ENCODE assay signal across 7 mouse cellular contexts in genomic region chr6:15720818-15721715, GRCm38 (mm10). TPM values are rescaled to one million over a fixed set of nuclear protein-coding genes. Genes with fewer than 3 reads are reported as not detected.
DNase-seq lines count a peak whose midpoint lies in the region; ATAC-seq and TF ChIP-seq lines count a peak whose summit lies in the region.

No protein-coding gene starts in this region.

- H3K9ac ChIP-seq in hindbrain, embryonic 13.5 days: peak overlapping the region; percentile 79
- H3K9ac ChIP-seq in limb, embryonic 14.5 days (ENCODE audit: low read depth, low read length, severe bottlenecking): peak overlapping the region; percentile 95
- H3K9ac ChIP-seq in midbrain, embryonic 15.5 days: peak overlapping the region; percentile 61

- peaks cover 11% of the 10 kb centered on the region for H3K9me3 ChIP-seq in G1E (replicated peaks)
- H3K9me3 ChIP-seq in hindbrain, embryonic 13.5 days: no peaks in the 10 kb centered on the region
- no peaks in the 10 kb centered on the region for H3K9me3 ChIP-seq in limb, embryonic 14.5 days (ENCODE audit: control insufficient read depth, low read length)
- H3K9me3 ChIP-seq in midbrain, embryonic 15.5 days: no peaks in the 10 kb centered on the region

- TF ChIP-seq POLR2A in limb, embryonic 14.5 days (IDR thresholded peaks at IDR 0.05; ENCODE audit: borderline replicate concordance, extremely low read depth, insufficient read depth, insufficient read length): peak; percentile 39; the same call in 1 of the 2 replicates

- H3K4me1 ChIP-seq in G1E (ENCODE audit: insufficient read depth, low read depth, low read length): no peaks in the 10 kb centered on the region
- H3K4me1 ChIP-seq in hindbrain, embryonic 13.5 days (replicated peaks): peaks cover 14% of the 10 kb centered on the region
- peaks cover 26% of the 10 kb centered on the region for H3K4me1 ChIP-seq in limb, embryonic 14.5 days (ENCODE audit: control insufficient read depth, insufficient read depth, low read length)
- H3K4me1 ChIP-seq in midbrain, embryonic 15.5 days: peaks cover 13% of the 10 kb centered on the region

- H3K27ac ChIP-seq in hindbrain, embryonic 13.5 days: no peak overlapping the region
- peak overlapping the region; percentile 95 for H3K27ac ChIP-seq in limb, embryonic 14.5 days (replicated peaks; ENCODE audit: low read depth, low read length)
- H3K27ac ChIP-seq in midbrain, embryonic 15.5 days: no peak overlapping the region

- H3K4me3 ChIP-seq in G1E (ENCODE audit: low read depth, low read length): 0 out of 2 replicates have a peak overlapping the region, but pooled peaks have one; percentile 4
- H3K4me3 ChIP-seq in hindbrain, embryonic 13.5 days: peak overlapping the region; percentile 57
- peak overlapping the region; percentile 84 for H3K4me3 ChIP-seq in limb, embryonic 14.5 days (replicated peaks; ENCODE audit: low read length)
- H3K4me3 ChIP-seq in midbrain, embryonic 15.5 days: peak overlapping the region; percentile 50

- TF ChIP-seq CTCF in G1E (IDR thresholded peaks at IDR 0.05; ENCODE audit: low read depth, low read length): no peak

- no peak for ATAC-seq in G1E (ENCODE audit: extremely low read depth, insufficient number of reproducible peaks, low FRiP score, poor library complexity, severe bottlenecking)
- ATAC-seq in hindbrain, embryonic 13.5 days (ENCODE audit: low FRiP score): peak; percentile 75
- ATAC-seq in limb, embryonic 14.5 days (ENCODE audit: low FRiP score, low read depth): peak; percentile 74
- ATAC-seq in midbrain, embryonic 15.5 days (replicated peaks): peak; percentile 78

- DNase-seq in G1E (ENCODE audit: low spot score): no peak
- peak; percentile 79 to 86 for DNase-seq in adrenal gland, postnatal 36 days
- peak; percentile 62 for DNase-seq in gastrocnemius, adult 18-20 months (ENCODE audit: low spot score)
- DNase-seq in limb, embryonic 14.5 days (ENCODE audit: low spot score): peak; percentile 66
- peak; percentile 20 to 72 for DNase-seq in spleen, postnatal 4 days (ENCODE audit: low spot score in 2 of 2)

- H3K27me3 ChIP-seq in G1E (ENCODE audit: insufficient read depth, low read length): no peaks in the 10 kb centered on the region
- H3K27me3 ChIP-seq in hindbrain, embryonic 13.5 days: peaks cover 14% of the 10 kb centered on the region
- no peaks in the 10 kb centered on the region for H3K27me3 ChIP-seq in limb, embryonic 14.5 days (ENCODE audit: control insufficient read depth, insufficient read depth, low read length)
- H3K27me3 ChIP-seq in midbrain, embryonic 15.5 days (replicated peaks): peaks cover 6% of the 10 kb centered on the region; the same call in 1 of the 2 replicates

- H3K36me3 ChIP-seq in G1E (replicated peaks): no peaks in the 10 kb centered on the region
- no peaks in the 10 kb centered on the region for H3K36me3 ChIP-seq in hindbrain, embryonic 13.5 days
- no peaks in the 10 kb centered on the region for H3K36me3 ChIP-seq in limb, embryonic 14.5 days (ENCODE audit: control insufficient read depth, insufficient read depth, low read length)
- H3K36me3 ChIP-seq in midbrain, embryonic 15.5 days (replicated peaks): no peaks in the 10 kb centered on the region

- under 1% methylated on average over 53 of the region's 60 CpGs for WGBS in hindbrain, embryonic 13.5 days
- 1% methylated on average over 41 of the region's 60 CpGs for WGBS in limb, embryonic 14.5 days
- 1% methylated on average over 54 of the region's 60 CpGs for WGBS in midbrain, embryonic 15.5 days

- peak overlapping the region; percentile 99 for H3K4me2 ChIP-seq in hindbrain, embryonic 13.5 days
- peak overlapping the region; percentile 59 for H3K4me2 ChIP-seq in limb, embryonic 14.5 days (replicated peaks; ENCODE audit: low read depth, low read length, severe bottlenecking)
- H3K4me2 ChIP-seq in midbrain, embryonic 15.5 days: peak overlapping the region; percentile 98

RNA-seq across cellular contexts. Expression of gene Mdfic, which starts 0.6 kb away (rescaled TPM):
- not detected in 2 replicates for total RNA-seq in G1E (2014; fragmentation: Nextera tagmentation)
- 0.05 TPM in 1 of 2 replicates, not detected in the other for total RNA-seq in G1E (2017)
- not detected in 2 replicates for polyA plus RNA-seq in G1E (2012)
- 10 to 100 TPM; 55.2 to 71.3 TPM for total RNA-seq in adrenal gland, postnatal 36 days (2021)
- total RNA-seq in gastrocnemius, adult 18-20 months (2021): 1 to 10 TPM; 7.5 to 10.0 TPM
- 1.5 and 1.9 TPM in 2 replicates for polyA plus RNA-seq in hindbrain, embryonic 13.5 days (2015; fragmentation: Nextera tagmentation; extraction: Ambion mirVana)
- polyA plus RNA-seq in limb, embryonic 14.5 days (2012; rRNA removed): 26.7 and 27.7 TPM in 2 replicates
- polyA plus RNA-seq in limb, embryonic 14.5 days (2014; fragmentation: Nextera tagmentation; extraction: Ambion mirVana): 14.2 and 19.1 TPM in 2 replicates
- 1.0 and 1.2 TPM in 2 replicates for polyA plus RNA-seq in midbrain, embryonic 15.5 days (2015; fragmentation: Nextera tagmentation; extraction: Ambion mirVana)

Comparison
In these comparisons a context has a peak if more than half of its experiments do, and no peak if none do; other contexts are left out.
1. H3K4me3 ChIP-seq: peak in every context shown above with its lines; median percentile 84 in limb, embryonic 14.5 days; 57 in hindbrain, embryonic 13.5 days; 50 in midbrain, embryonic 15.5 days; 4 in G1E.